Mouse (Mus musculus) ovary, postnatal 14 days (tissue): Measurements from ENCODE around the gene Arhgap23.

Experiments
- DNase-seq: peaks from one replicate; pipeline ENCODE4 v3.0.0; 2022; ENCODE audit warnings: low spot score

Gene Arhgap23

DNA sequence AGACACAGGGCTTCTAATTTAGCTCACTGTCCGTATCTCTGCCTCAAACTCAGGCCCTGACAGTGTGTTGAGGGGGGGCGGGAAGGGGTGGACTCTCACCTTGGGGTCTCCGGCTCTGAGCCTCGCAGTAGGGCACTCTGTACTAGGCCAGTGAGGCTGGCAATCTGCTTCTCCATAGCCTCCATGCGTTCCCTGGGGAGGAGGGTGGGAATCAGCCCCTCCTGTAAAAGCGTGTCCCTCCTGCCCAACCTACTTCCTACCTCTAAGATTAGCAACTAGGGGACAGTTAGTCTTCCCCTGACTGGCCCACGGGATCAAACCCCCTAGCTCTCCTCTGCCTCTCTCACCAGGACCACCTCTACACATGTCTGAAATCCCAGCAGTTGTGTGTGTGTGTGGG, 118.3 kb downstream of the Arhgap23 start:
- no peak for DNase-seq

DNA sequence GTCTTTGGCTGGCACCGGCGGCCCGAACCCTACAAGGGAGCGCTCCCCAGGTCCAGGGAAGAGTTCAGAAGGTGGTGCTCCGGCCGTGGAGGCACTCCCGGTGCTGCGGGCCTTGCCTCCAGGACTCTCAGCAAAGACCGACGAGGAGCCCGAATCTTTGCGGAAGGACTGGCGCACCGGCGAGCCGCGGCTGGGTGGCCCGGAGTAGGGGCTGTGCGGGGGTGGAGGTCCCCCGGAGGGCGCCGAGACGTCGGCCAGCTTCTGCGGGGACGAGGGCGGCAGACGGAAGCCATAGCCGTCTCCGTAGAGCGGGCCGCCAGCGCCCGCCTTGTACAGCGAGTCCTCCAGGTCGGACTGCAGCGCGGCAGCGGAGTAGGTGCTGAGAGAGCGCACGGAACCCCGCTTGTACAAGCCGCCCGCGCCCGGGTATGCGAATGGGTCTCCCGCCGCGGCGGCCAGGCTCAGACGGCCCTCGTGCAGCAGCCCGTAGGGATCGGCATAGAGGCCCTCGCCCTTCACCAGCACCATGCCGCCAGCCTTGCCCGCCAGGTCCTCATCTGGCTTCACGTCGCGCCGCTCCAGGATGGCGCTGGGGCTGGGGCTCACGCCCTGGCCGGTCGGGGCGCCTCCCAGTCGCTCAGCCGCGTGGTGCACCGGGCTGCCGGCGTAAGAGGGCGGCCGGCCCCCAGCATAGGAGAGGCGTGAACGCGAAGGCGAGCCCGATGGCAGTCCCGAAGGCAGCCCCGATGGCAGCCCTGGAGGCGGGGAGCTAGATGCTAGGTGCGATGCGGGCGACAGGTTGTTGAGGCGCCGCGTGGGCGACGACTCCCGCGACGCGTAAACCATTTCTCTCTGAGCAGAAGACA, 119.3 kb downstream of the Arhgap23 start:
- no peak for DNase-seq

DNA sequence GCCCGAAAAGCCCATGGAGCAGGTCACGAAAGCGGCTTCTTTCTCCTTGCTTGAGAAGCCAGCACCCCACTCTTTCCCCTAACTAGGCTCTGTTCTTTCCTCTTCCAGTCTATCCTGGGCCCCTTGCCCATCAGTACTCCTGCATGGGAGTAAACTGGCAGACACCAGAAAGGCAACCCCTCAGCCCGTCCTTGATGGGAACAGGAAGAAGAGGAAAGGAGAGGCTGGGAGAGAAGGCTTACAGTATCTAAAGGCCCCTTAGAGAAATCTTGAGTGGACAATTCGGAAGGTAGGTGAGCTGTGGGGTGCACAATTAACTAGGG, 119.9 kb downstream of the Arhgap23 start:
- no peak for DNase-seq

- no peak for DNase-seq
These were observed 120.3 kb downstream of the Arhgap23 start for GRCm38 (mm10) chr11:97535660-97536059.

DNA sequence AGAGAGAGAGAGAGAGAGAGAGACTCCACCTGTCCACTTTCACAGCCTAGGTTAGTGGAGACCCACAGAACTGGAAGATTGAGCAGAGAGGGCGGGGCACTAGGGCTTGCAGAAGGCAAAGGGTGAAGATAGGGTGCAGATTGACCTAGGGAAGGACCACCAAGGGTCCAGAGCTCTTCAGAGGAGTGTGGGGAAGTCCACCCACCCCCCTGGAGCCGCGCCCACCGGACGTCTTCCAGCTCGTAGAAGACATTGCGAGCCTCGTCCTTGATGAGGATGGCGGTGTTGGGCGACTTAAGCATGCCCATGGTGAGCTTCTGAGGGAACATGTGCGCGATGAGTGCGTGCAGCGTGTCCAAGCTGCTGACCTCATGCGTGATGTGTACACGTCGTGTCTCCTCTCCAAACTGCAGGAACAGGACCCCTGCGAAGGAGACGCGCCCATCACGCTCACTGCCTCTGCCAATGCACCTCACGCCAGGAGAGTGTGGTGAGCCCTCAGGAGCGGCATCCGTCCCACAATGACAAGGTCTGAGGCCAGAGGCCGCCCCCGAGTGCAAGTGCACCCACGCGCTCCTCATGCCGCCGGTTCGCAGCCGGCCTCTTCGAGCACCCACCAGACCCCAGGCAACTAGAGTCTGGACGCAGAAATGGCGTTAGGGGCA, 120.9 kb downstream of the Arhgap23 start:
- DNase-seq, result no peak

- DNase-seq, result no peak
These were observed 121.7 kb downstream of the Arhgap23 start for GRCm38 (mm10) chr11:97536835-97537579.

- DNase-seq, result no peak
These were observed 122.3 kb downstream of the Arhgap23 start for GRCm38 (mm10) chr11:97537580-97538089.

- DNase-seq, result no peak
These were observed 124.3 kb downstream of the Arhgap23 start for GRCm38 (mm10) chr11:97539622-97540021.

DNA sequence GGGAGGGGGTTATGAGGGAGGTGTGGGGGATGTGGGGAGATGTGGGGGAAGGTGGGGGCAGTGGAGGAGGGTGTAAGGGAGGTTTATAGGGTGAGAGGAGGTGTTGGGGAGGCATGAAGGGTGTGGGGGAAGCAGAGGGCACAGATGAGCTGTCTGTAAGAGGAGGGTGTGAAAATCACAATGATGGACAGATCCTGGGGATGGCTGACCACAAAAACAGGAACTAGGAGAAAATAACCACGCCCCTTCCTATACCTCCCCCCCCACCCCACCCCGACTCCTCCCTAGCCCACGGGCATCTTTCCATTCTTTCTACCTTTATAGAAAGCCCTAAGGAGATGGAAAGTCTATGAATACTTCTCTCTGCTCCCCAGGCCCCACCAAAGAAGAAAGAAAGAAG, 124.8 kb downstream of the Arhgap23 start:
- DNase-seq, result no peak

GRCm38 (mm10) chr11:97540604-97541003, 125.3 kb downstream of the Arhgap23 start:
- no peak for DNase-seq

DNA sequence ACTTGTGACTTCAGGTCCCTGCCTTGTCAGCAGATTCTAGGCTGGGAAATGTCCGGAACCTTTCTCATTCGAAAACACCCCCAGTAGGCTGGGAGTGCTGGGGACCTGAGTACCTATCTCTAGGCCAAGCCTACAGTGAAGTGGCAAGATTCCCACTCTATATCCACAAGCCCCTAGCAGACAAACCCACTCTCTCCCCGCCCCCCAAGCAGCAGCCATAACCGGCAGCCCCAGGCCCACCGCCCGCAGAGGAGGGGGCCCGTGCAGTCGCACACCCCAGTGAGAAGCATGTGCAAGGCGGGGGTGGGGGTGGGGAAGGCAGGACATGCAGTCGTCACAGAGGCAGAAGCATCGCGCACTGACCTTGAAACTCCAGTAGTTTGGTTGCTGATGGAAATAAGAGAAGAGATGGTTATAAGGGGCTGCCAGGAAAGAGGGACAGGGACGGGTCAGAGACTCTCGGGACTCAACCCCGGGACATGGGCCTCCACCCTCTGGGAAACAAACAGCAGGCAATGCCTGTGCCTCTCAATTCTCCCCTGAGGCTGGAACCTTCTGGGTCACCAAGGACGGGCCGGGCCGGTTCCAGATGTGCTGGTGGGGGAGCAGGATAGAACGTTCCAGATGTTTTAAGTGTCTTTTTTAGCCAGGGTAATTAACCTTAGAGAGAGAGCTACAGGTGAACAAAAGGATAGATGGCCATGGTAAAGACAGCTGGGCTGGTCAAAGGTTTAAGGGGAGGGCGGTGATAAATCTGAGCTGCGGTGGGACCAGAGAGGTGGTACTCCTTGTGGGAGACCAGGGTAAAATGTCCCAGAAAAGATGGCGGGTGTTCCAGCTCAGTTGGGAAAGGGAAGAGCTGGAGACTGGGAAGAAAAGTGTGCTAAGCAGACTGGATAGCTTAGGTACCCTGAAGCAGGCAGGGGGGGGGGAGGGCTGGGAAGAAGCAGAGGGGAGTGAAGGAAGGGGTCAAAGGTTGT, 127.1 kb downstream of the Arhgap23 start:
- no peak for DNase-seq

GRCm38 (mm10) chr11:97543181-97543733, 127.9 kb downstream of the Arhgap23 start:
- no peak for DNase-seq

- no peak for DNase-seq
These were observed 128.6 kb downstream of the Arhgap23 start for GRCm38 (mm10) chr11:97543883-97544282.

DNA sequence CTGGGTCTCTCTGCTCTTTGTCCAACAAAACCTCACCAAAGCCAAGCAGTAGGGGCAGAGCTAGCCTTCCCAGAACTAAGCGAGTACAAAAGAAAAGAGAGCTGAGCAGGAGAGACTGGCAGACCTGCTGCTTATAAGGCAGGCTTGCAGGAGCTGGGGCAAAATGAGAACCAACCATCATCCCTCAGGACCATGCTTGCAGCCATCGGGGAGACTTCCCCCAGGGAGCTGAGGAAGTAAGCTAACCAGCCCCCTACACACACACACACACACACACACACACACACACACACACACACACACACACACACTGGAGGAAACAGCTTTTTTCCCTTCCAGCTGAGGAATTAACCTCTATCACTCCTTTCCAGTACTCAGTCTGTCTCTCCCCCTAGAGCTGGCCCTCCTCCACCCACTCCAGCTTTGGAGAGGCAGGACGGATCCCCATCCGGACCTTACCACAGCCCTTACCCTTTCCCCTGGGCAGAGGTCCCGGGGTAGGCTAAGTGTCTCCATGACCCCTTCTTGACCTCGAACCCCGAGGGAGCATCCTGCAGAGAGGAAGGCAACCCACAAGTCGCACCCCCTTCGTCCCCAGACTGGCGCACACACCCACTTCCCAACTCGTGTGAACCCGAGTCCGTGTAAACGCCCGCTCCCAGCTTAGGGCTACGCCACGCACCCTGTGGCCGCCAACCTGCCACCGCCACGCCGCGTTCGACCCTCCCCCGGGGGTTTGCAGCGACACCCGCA, 130.7 kb downstream of the Arhgap23 start:
- DNase-seq, result no peak

GRCm38 (mm10) chr11:97546804-97547411, 131.6 kb downstream of the Arhgap23 start:
- no peak for DNase-seq

DNA sequence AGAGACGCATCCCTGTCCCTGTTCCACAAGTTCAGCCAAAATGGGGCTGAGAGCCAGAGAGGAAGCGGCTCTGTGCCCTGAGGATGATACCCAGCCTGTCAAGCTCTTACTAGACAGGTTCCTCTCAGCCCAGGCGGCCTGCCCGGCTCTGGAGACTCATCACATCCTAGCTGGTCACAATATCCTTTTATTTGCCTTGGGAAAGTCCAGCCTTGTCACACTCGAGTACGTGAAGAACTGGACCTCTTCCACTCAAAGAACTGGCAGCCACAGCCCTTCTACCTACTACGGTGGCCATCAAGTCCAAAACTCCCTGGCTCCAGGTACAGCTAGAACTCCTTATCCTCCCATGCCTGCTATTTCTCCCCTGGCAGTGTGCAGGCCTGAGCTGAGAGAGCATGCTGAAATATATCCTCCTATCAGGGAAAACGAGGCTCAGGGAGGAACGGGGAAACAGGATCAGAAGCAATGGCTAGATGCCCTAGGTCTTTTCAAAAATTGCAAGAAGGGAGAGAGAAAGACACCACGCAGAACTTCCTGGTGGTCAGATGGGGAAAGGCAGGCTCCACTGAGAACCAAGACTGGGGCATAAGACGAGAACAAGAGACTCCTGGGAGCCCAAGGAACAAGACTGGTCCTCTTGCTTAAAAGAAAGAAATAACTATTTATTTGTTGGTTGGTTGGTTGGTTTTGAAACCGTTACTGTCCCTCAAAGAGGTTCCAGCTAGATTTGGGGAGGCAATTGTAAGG, 132.8 kb downstream of the Arhgap23 start:
- no peak for DNase-seq

DNA sequence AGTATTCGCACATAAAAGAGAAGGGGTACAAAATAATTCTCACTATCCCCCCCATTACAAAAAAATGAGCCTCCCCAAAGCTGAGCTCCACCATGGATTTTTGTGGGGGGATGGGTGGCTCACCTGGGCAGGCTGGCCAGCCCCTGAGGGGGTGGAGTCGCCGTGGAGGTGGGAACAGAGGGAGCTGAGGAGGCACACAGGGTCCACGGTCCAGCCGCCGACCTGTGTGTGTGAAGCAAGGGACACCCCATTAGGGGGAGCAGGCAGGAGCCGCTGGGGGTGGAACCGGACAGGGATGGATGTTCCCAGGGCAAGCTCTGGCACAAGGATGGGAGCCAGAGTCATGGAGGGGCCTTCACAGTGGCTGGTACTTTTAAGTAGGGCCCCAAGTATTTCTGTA, 133.4 kb downstream of the Arhgap23 start:
- DNase-seq, result no peak
